Mouse (Mus musculus) hindlimb bud, embryonic 11.5 days (tissue): ENCODE data around the gene Plekhg6.

Experiments used
- DNase-seq: peaks from one replicate; pipeline ENCODE4 v3.0.0-alpha.2; 2012; ENCODE audit warnings: low read depth, low spot score; ENCODE audit errors: extremely low spot score

Gene Plekhg6

DNA sequence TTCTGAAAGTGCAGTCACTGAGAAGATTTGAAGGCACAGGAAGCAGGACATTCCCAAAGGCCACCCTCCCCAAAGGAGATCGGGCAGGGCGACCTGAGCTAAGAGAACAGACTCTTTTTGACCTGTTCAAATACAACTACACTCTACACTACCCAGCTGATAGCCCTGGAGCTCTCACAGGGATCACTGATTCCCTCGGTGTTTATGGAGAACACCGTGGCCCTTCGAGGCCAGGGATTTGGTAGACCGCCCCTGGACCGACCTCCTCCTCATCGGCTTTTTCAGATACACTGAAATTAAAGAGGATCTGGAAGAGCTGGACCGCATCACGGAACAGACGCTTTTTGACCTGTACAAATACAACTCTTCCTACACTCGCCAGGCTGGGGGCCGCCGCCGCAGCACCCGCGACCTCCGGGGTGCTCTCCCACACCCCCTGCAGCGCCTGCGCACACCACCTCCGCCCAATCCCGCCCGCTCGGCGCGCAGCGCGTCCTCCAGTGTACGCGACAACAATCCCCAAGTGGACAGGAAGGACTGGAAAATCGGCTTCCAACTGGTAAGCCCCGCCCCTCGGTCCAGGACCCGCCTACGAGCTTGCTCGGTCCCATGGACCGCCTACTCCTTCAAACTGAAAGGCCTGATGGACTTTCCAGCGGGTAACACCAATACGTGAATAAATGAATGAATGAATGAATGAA is 49.8 kb downstream of the Plekhg6 start:
- no peak for DNase-seq

DNA sequence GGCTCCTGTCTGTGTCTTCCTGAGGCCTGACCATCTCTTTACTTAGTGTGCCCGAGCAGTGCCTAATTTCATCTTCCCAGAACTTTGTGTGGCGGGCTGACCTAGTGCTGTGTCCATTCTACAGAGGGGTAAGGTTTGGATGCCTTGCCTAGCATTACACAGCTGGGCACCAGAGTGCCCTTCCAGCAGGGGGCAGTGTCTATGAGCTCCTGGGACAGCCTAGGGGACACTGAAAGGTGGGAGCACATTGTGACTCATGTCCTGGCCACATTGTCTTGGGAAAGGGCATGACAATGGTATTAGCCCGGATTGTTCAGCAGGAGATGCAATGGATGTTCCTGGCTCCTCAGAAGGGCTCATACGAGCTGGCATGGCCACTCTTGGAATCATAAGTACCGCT is 52.4 kb downstream of the Plekhg6 start:
- no peak for DNase-seq

DNA sequence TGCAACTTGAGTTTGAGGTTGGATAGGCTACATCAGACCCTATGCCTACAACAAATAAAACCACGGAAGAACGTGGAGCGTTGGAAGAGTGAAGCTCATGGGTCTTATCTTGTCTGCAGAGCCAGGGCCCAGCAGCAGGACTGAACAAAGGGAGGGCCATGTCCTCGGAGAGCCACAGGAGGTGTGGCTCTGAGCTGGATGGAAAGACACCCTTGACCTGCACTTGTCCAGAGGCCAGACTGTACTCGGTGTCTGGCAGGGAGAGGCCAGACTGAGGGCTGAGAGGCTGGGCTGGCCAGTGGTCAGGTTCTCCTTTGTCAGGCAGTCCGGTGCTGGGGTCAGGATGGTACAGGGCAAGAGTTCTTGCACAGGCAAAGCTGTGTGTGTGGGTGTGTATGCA is 55.3 kb downstream of the Plekhg6 start:
- no peak for DNase-seq

DNA sequence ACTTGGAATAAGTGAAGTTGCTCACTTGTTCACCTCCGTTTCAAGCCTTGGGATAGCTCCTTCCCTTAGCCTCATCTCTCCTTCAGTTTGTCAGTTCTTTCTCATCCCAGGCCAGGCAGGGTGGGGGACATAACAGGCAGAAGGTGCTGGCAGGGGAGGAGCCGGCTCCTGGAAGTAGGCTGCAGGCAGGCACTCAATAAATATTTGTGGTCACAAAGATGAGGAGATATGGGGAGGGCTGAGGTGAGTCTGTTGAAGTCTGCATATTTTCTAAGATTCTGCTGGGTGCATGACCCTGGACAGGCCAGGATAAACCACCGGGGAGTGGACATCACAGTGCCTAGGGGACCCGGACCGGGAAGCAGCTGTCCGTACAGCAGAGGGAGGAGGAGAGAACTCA is 57.0 kb downstream of the Plekhg6 start:
- DNase-seq: no peak

DNA sequence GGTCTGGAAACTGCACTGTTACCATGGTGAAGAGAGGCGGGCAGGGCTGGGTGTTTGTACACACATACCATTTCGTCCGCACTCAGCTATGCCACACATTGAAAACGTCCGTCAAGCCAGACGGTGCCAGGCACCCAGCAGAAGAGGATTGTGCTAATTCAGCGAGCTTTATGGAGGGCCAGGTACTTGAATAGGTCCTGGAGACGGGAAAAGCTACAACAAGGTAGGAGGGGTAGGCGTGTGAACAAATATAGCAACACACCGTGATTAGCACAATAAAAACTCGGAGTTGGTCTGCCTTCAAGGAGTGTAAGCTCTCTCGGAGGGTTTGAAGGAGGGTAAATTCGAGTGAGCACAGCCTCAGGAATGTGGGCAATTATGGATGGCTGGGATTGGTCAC is 57.8 kb downstream of the Plekhg6 start:
- DNase-seq: no peak

DNA sequence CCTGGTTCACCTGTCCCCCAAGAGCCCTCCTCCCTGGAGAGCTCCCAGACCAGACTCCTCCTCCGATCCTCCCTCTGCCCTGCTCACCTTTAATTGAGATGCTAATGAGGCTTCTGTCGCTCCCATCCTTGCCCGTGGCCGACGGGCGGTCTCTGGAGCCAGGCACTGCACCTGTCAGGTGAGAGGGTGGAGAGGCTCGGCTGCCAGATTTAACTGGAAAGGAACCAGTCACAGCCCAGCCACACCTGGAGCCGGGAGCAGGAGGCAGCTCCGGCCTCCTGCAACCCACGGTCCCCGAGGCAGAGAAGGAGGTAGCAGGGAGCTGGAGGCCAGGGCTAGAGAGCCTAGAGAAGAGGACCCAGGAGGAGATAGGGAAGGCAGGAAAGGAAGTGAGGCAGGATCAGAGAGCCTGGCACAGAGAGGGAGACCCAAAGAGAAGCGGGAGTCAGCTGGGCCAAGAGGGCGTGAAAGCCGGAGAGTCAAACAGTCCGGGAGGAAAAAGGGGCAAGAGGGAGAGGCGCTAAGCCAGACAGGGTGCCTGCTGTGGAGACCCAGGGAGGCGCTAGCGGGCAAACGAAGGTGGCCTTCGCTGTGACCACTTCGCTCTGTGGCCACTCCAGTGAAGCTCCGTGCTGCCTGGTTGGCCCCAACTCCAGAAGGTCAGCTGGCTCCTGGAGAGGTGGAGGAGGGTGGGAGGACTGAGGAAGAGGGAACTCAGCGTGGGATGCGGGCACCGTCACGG is 59.3 kb downstream of the Plekhg6 start:
- no peak for DNase-seq

DNA sequence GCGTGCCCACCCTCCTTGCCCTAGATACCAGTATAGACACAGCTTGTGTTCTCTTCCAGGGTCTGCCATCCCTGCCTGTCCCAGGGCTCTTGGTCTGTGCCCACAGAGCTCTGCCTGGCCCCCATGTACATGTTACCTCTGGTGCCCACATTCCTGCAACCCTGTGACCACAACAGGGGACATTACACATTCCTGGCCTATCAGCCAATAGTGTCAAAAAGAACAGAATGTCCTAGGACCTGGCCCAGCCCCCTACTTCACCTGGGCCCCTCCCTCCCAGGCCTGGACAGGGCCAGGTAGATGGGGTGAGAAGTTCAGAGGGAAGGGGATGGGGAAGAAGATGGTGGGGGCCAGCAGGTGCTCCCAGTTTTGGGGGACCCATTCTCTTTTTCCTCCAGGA is 60.3 kb downstream of the Plekhg6 start, which contains the start of gene Scnn1a:
TSS of gene Scnn1a (plus strand) at position 337 of the 400 bp plus-strand sequence.
- DNase-seq: no peak

DNA sequence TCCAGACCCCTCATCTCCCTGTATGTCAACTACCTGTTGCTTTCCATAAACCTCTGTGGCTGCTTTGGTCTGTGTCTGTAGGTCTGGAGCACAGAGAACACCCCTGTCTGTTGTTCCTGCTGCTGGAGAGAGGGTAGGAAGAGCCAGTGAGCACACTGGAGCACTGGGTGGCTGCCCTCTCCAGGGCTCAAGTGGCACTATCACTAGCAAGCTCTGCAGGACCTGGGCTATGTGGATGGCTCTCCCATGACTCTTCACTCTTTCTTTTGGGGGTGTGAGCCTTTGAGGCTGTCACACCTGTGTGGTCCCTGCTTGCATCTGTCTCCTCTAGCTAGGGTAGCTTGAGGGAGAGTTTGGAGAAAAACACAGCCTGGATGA is 60.7 kb downstream of the Plekhg6 start:
- DNase-seq: no peak

DNA sequence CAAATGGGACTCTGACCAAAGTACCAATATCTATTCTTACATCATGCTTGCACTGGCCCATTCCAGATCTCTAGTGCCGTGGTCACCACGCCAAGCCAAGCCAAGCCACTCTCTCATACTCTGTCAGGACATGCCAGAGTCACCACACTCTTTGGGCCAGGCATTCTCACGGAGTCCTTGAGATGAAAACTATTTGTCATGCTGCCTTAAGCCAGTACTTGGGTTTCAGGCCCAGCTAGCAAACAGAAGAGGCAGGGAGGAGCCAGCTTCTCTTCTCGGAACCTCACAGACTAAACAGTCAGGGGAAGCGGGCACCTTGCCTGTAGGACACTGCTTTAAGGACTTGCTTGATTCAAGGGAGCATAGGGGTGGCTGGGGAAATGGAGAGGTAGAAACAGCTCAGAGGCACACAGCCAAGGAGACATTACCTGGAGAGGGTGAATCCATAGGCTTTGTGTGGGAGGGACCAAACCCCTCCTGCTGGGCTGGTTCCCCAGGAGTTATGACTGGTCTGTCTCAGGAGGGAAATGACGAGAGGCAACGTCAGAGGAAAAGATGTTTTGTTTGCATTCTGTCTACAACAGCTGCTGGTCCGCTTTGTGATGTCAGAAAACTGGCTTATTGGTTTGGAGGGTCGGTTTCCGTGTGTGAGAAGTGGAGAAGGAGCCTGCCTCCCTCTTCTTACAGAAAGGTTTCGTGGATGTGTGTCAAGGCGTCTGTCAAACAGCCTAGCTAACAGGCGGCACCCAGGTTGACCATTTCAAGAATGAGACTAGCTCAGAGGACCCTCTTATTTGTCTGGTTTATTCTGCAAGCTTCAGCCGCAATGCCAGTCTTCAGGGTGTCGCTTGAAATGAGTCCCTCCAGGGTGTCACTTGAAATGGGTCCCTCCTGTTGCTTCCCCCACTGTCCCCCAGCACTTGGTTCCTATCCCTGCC is 61.3 kb downstream of the Plekhg6 start:
- DNase-seq: no peak

DNA sequence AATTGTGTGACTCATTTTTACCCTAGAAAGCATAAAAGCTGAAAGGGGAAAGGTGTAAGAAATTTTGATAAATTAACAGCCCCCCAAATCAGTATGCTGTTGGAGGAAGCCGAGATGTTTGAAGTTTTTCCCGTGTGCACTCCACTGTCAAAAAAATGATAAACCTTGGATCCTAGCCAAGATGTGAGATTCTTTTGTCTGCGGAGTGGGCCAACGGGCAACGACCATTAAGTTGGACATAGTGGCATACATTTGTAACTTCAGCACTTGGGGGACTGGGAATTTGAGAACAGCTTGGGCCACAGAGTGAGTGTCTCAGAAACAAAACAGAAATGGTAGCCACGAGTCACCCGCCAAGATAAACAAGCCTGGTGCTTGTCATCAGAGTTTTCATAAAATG is 63.5 kb downstream of the Plekhg6 start:
- DNase-seq: no peak

DNA sequence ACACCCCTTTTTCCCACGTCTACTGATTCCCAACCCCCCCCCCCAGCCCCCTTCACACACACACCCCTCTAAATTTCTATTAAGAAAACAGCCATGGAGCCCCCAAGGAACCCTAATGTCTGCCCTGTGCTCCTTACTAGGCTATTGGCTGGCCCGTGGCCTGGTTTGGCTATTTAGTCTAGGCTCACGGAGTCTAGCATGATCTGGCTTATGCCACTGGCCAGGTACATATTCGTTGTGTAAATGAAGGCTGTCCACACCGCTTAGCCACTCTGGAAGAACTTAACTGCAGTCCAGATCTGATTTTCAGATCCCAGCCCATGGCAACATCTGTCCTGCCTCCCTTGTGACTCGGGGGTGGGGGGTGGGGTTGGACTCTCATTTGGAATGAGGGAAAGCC is 65.8 kb downstream of the Plekhg6 start:
- no peak for DNase-seq

DNA sequence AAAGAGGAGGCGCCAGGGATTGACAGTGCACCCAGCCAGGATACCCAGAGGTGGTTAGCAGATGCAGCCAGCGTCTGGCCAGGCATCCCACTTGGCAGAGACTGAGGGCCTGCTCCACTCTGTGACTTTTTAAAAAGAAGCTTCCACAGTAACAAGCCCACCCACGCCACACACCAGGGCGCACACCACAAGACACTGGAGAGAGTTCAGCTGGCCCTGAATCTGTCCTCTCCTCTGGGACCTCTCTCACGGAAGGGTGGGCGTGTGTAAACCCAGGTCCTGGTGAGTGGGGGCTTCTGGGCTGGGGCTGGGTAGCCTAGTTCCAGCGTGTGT is 66.4 kb downstream of the Plekhg6 start:
- no peak for DNase-seq

DNA sequence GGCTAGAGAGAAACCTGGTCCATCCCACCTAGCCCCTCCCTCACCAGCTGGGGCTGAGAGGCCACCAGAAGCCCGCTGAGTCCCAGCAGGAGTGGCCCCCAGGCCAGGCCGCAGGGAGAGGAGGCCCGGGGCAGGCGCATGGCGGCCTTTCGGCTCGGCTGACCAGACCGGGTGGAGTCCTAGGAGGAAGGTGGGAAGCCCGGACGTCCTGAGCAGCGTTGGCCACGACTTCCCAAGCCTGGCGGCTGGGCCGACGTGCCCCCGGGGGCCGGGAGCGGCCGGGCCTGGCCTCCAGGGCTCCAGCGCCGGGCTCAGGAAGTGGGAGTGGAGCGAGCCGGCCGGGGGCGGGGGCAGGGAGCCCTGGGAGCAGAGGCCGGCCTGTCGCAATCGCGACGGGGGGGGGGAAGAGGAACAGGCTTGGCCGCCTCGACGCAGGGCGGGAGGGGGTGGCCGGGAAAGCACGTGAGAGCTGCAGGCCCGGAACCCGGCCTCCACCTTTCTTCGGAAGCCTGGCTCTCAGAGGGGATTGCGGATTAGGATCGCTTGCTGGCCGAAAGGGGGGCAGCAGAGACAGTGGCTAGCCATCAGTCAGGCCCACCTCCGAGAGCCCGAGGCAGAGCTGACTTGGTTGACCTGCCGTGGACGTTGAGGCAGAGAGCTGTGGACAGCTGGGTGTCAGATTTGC is 66.9 kb downstream of the Plekhg6 start, which contains the start of gene Ltbr:
TSS of gene Ltbr (minus strand) at position 340 of the 685 bp plus-strand sequence.
- DNase-seq: no peak
